Mouse (Mus musculus) hindbrain, embryonic 12.5 days (tissue): ENCODE measurements at regions not wholly inside any gene's neighbourhood (a gene's known extent, or its start where the extent isn't known, plus 50 kb on each side); places are given as distances from the start of the nearest gene placed in this dataset. TPM values are rescaled to one million over a fixed set of nuclear protein-coding genes. Genes with fewer than 3 reads are reported as not detected.

Experiments
- microRNA-seq: library from miRNA; unstranded; fragments of <30 nt; microRNA quantifications from one replicate; pipeline ENCODE4, GENCODE M21; 2017

Small RNAs in the stretch of these regions (microRNA-seq; reads per million reads assigned to microRNA genes)
- not detected for gene Gm23177
